Mouse (Mus musculus): Measurements from ENCODE around the gene Etnk2. TPM values are rescaled to one million over a fixed set of nuclear protein-coding genes. Genes with fewer than 3 reads are reported as not detected.

Etnk2 gene
- polyA plus RNA-seq, 1 experiment from 2014 or later: 4.9 TPM

DNA sequence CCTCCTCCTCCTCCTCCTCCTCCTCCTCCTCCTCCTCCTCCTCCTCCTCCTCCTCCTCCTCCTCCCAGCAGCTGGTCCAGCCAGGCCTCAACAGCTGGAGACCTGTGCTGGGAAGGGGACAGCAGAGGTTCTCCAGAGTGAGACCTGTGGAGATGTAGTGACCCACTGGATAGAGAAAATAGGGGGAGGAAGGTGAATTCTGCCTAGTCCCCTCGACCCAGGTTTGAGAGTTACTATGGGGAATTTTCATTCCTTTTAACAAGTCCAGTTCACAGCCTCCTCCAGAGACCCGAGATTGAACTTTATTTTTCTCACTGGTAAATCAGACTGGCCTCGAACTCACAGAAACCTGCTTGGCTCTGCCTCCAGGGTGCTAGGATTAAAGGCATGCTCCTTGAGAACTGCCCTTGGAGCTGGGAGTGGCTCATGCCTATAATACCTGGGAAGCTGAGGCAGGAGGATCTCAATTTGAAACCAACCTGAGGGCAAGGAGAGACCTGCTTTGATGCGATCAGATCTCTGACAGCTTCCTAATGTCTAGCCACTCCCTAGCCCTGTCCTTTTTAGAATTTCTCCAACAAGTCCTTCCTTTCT, 61.3 kb downstream of the Etnk2 start:
- Histone ChIP-seq H3K27me3 (ENCODE audit: insufficient read depth, low read length) (no peaks in the 10 kb centered on the region), H3K4me1 (ENCODE audit: insufficient read depth, low read length) (peaks cover 26% of the 10 kb centered on the region), H3K4me2 (replicated peaks; ENCODE audit: low read depth, low read length) (no peak overlapping the region; the same call in 1 of the 2 replicates), H3K36me3 (ENCODE audit: insufficient read depth, low read length) (no peaks in the 10 kb centered on the region), H3K9ac (replicated peaks; ENCODE audit: low read length) (no peak overlapping the region), H3K27ac (ENCODE audit: low read length) (no peak overlapping the region), H3K4me3 (ENCODE audit: low read length) (peak overlapping the region; percentile 85), H3K9me3 (ENCODE audit: low read length) (peaks cover 5% of the 10 kb centered on the region)
- WGBS: 46% methylated on average over 4 of the region's 4 CpGs
- ATAC-seq (ENCODE audit: low FRiP score, low TSS enrichment): 0 out of 2 replicates have a peak, but pooled peaks have one; percentile 28

Other genes starting within 250 kb of the Etnk2 start
- 45.7 and 47.7 TPM in 2 replicates for gene Ppp1r15b, start 232.4 kb upstream of the Etnk2 start, polyA plus RNA-seq (2015; fragmentation: Nextera tagmentation; extraction: Ambion mirVana)
- gene Plekha6, start 199.4 kb upstream of the Etnk2 start, polyA plus RNA-seq (2015; fragmentation: Nextera tagmentation; extraction: Ambion mirVana): 8.5 and 9.7 TPM in 2 replicates
- 7.9 and 8.0 TPM in 2 replicates for gene Golt1a, start 53.8 kb upstream of the Etnk2 start, polyA plus RNA-seq (2015; fragmentation: Nextera tagmentation; extraction: Ambion mirVana)
- gene Kiss1, start 41.7 kb upstream of the Etnk2 start, polyA plus RNA-seq (2015; fragmentation: Nextera tagmentation; extraction: Ambion mirVana): not detected in 2 replicates
- 412 and 490 TPM in 2 replicates for gene Ren1, start 13.1 kb upstream of the Etnk2 start, polyA plus RNA-seq (2015; fragmentation: Nextera tagmentation; extraction: Ambion mirVana)
- 11.5 and 12.8 TPM in 2 replicates for gene Sox13, start 60.8 kb downstream of the Etnk2 start, polyA plus RNA-seq (2015; fragmentation: Nextera tagmentation; extraction: Ambion mirVana)
- gene Snrpe, start 246.7 kb downstream of the Etnk2 start, polyA plus RNA-seq (2015; fragmentation: Nextera tagmentation; extraction: Ambion mirVana): 597 and 606 TPM in 2 replicates